Mouse (Mus musculus): Measurements from ENCODE around the gene Nkain4. TPM values are rescaled to one million over a fixed set of nuclear protein-coding genes. Genes with fewer than 3 reads are reported as not detected.
A peak's percentile ranks its signal among the peaks of the same experiment; 100 is the strongest.

Nkain4 gene
- polyA plus RNA-seq, 2 experiments, result 11.2 to 12.9 TPM

DNA sequence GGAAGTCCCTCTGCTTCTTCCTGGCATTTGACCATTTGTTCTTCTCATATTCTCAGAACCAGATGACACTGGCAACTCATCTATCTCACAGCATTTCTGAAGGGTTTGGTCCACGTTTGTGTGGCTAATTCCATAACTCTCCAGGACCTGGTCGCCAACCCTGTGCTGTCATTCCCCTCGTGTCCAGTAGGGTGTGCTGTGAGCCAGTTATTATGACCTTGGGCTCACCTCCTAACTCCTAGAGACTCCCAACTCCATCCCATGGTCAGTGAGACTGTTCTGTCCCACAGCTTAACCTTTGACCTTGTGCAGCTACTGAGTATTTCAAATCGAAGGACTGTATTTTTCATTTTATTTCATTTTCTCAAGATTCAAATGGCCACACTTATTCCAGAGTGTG lies 29.3 kb downstream of the Nkain4 start:
- Histone ChIP-seq H3K4me3 (replicated peaks; ENCODE audit: low read length) (no peak overlapping the region), H3K9me3 (ENCODE audit: control insufficient read depth, low read length) (no peaks in the 10 kb centered on the region), H3K4me2 (replicated peaks; ENCODE audit: low read depth, low read length, severe bottlenecking) (no peak overlapping the region), H3K36me3 (ENCODE audit: control insufficient read depth, insufficient read depth, low read length) (no peaks in the 10 kb centered on the region), H3K27me3 (ENCODE audit: control insufficient read depth, insufficient read depth, low read length) (no peaks in the 10 kb centered on the region), H3K27ac (replicated peaks; ENCODE audit: low read depth, low read length) (no peak overlapping the region), H3K9ac (ENCODE audit: low read depth, low read length, severe bottlenecking) (no peak overlapping the region), H3K4me1 (ENCODE audit: control insufficient read depth, insufficient read depth, low read length) (no peaks in the 10 kb centered on the region)
- DNase-seq (ENCODE audit: low spot score), result peak; percentile 65
- WGBS, result 7% methylated on average over 4 of the region's 4 CpGs
- no peak for TF ChIP-seq POLR2A (IDR thresholded peaks at IDR 0.05; ENCODE audit: borderline replicate concordance, extremely low read depth, insufficient read depth, insufficient read length)
- no peak for ATAC-seq (ENCODE audit: low FRiP score, low read depth)

DNA sequence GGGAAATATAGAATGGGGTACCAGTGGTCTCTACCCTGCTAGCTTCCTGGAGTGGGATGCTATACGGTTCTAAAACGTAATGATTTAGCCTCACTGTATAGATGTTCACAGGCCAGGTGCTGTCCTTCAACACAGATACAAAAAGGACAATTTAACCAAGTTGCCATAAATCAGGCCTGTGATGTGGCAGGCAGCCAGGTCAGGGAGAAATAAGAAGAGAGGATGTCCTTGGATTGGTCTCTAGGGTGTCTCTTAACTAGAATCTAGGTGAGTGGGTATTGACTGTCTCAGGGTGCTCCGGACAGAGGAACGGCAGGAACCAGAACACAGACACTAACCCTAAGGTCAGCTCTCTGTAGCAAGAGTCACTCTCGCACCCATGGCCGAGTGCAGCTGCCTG lies 31.8 kb downstream of the Nkain4 start:
- ATAC-seq (ENCODE audit: low FRiP score, low read depth), result no peak
- H3K27ac ChIP-seq (replicated peaks; ENCODE audit: low read depth, low read length), result no peak overlapping the region
- H3K9me3 ChIP-seq (ENCODE audit: control insufficient read depth, low read length), result no peaks in the 10 kb centered on the region
- no peaks in the 10 kb centered on the region for H3K27me3 ChIP-seq (ENCODE audit: control insufficient read depth, insufficient read depth, low read length)
- WGBS, result 92% methylated on average over 6 of the region's 6 CpGs
- H3K9ac ChIP-seq (ENCODE audit: low read depth, low read length, severe bottlenecking), result no peak overlapping the region
- no peak for DNase-seq (ENCODE audit: low spot score)
- H3K4me3 ChIP-seq (replicated peaks; ENCODE audit: low read length), result no peak overlapping the region
- no peak overlapping the region for H3K4me2 ChIP-seq (replicated peaks; ENCODE audit: low read depth, low read length, severe bottlenecking)
- TF ChIP-seq POLR2A (IDR thresholded peaks at IDR 0.05; ENCODE audit: borderline replicate concordance, extremely low read depth, insufficient read depth, insufficient read length), result no peak
- H3K4me1 ChIP-seq (ENCODE audit: control insufficient read depth, insufficient read depth, low read length), result peaks cover 7% of the 10 kb centered on the region
- H3K36me3 ChIP-seq (ENCODE audit: control insufficient read depth, insufficient read depth, low read length), result peaks cover 11% of the 10 kb centered on the region

DNA sequence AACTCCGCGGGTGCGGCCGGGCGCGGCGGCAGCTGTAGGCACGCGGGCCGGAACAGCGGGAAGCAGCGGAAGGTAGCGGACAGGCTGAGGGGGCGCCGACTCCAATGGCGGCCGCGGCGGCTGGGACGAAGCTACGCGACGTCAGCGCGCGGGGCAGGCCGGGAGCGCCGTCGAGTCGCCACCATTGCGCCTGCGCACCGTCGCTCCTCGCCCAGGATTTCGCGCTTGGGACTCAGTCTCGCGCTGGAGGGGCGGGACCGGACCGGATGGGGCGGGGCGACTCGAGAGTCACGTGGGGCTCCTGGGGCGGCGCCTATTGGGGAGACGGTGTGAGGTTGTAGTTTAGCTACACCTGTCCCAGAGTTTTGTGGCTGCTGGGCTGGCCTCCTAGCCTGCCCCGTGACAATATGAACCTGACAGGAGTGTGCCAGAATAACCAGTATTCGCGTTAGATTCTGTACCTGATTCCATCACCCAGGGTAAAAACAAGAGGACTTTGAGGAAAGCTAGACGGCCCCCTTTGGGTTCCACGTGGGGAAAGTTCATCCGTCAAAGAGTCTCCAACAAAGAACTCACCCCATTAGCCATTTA lies 33.6 kb downstream of the Nkain4 start, which contains the start of gene Ythdf1:
Gene Ythdf1 (minus strand): TSS at position 140 of the 591 bp plus-strand sequence.
- peak within 1 kb of the TSS; percentile 65 for H3K27ac ChIP-seq (replicated peaks; ENCODE audit: low read depth, low read length)
- under 1% methylated on average over 36 of the region's 56 CpGs for WGBS
- H3K27me3 ChIP-seq (ENCODE audit: control insufficient read depth, insufficient read depth, low read length), result no peaks in the 10 kb centered on the region
- peaks cover 10% of the 10 kb centered on the region for H3K4me1 ChIP-seq (ENCODE audit: control insufficient read depth, insufficient read depth, low read length)
- H3K36me3 ChIP-seq (ENCODE audit: control insufficient read depth, insufficient read depth, low read length), result peaks cover 26% of the 10 kb centered on the region
- peak within 1 kb of the TSS; percentile 98 for H3K9ac ChIP-seq (ENCODE audit: low read depth, low read length, severe bottlenecking)
- 0 out of 2 replicates have a peak, but pooled peaks have one; percentile 51 for TF ChIP-seq POLR2A (IDR thresholded peaks at IDR 0.05; ENCODE audit: borderline replicate concordance, extremely low read depth, insufficient read depth, insufficient read length)
- DNase-seq (ENCODE audit: low spot score), result peak; percentile 96
- H3K4me2 ChIP-seq (replicated peaks; ENCODE audit: low read depth, low read length, severe bottlenecking), result peak within 1 kb of the TSS; percentile 67
- peak; percentile 97 for ATAC-seq (ENCODE audit: low FRiP score, low read depth)
- no peaks in the 10 kb centered on the region for H3K9me3 ChIP-seq (ENCODE audit: control insufficient read depth, low read length)
- H3K4me3 ChIP-seq (replicated peaks; ENCODE audit: low read length), result peak within 1 kb of the TSS; percentile 98

DNA sequence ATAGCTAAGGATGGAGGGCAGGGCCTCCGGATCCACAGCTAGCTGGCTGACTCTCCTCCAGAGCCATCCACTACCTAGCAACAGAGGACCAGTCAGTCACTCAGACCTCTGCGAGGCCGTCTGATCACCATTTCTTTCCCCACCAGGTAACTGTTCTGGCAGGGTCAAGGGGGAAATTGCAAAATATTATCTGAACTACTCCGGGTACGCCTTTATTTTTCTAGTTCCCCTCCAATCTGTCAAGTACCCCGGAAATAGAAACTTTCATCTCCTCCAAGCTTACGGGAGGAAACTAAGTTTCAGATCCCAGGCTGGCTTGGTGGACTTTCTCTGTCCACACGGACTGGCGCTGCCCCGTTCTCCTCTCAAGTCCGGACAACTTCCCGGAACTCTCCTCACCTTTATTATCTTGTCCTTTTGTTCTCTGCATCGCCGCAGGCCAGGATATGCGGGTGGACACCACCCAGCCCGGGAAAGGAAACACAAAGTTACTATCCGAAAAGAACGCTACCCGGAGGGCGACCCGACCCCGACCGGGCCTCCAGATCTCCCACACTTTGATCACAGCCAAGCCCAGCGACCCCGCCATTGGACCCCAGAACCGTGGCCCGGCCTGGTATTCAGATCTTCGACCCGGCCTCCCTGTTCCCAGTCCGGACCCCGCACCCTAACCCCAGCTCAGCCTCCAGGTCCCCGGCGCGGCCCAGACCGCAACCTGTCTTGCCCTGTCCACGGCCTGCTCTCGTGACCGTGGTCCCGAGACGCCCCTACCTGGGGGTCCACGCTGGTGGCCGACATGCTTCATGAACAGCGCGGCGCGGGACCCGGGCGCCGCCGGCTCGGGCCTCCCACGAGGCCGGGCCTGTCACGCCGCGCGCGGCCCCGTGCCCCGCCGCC lies 34.3 kb downstream of the Nkain4 start:
- Histone ChIP-seq H3K4me2 (replicated peaks; ENCODE audit: low read depth, low read length, severe bottlenecking) (peak overlapping the region; percentile 67), H3K36me3 (ENCODE audit: control insufficient read depth, insufficient read depth, low read length) (peaks cover 33% of the 10 kb centered on the region), H3K4me1 (ENCODE audit: control insufficient read depth, insufficient read depth, low read length) (peaks cover 10% of the 10 kb centered on the region), H3K9me3 (ENCODE audit: control insufficient read depth, low read length) (no peaks in the 10 kb centered on the region), H3K4me3 (replicated peaks; ENCODE audit: low read length) (peak overlapping the region; percentile 98), H3K27me3 (ENCODE audit: control insufficient read depth, insufficient read depth, low read length) (no peaks in the 10 kb centered on the region), H3K27ac (replicated peaks; ENCODE audit: low read depth, low read length) (peak overlapping the region; percentile 65), H3K9ac (ENCODE audit: low read depth, low read length, severe bottlenecking) (peak overlapping the region; percentile 98)
- DNase-seq (ENCODE audit: low spot score) (no peak), ATAC-seq (ENCODE audit: low FRiP score, low read depth) (peak; percentile 35)
- TF ChIP-seq POLR2A (IDR thresholded peaks at IDR 0.05; ENCODE audit: borderline replicate concordance, extremely low read depth, insufficient read depth, insufficient read length), result no peak
- under 1% methylated on average over 54 of the region's 61 CpGs for WGBS

DNA sequence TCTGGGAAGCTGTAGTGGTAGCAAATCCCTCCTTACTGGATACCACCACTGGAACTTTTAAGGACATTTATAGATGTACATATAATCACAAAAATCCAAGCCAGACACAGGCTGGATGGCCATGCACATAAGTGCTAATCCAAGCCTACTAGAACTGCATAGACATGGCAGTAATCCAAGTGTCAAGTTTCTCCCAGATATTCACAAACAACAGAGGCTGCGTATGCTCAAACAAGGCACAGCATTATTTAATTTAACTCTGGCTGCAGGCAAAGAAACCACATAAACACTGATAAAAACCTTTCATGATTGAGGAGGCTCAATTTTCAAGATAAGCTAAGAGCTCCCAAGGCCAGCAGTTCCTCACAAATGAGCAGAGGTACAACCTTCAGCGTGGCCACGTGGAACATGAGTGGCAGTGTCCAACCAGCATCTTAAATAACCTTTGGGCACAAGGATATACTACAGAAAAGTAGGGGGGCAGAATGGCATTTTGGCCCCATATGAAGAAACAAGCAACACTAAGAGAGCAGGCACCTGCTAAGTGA lies 38.5 kb downstream of the Nkain4 start:
- H3K4me2 ChIP-seq (replicated peaks; ENCODE audit: low read depth, low read length, severe bottlenecking), result no peak overlapping the region
- H3K27me3 ChIP-seq (ENCODE audit: control insufficient read depth, insufficient read depth, low read length), result no peaks in the 10 kb centered on the region
- H3K9ac ChIP-seq (ENCODE audit: low read depth, low read length, severe bottlenecking), result no peak overlapping the region
- ATAC-seq (ENCODE audit: low FRiP score, low read depth), result no peak
- peaks cover 73% of the 10 kb centered on the region for H3K36me3 ChIP-seq (ENCODE audit: control insufficient read depth, insufficient read depth, low read length)
- H3K27ac ChIP-seq (replicated peaks; ENCODE audit: low read depth, low read length), result no peak overlapping the region
- H3K4me1 ChIP-seq (ENCODE audit: control insufficient read depth, insufficient read depth, low read length), result peaks cover 10% of the 10 kb centered on the region
- 77% methylated on average over 3 of the region's 3 CpGs for WGBS
- peak; percentile 17 for DNase-seq (ENCODE audit: low spot score)
- no peaks in the 10 kb centered on the region for H3K9me3 ChIP-seq (ENCODE audit: control insufficient read depth, low read length)
- H3K4me3 ChIP-seq (replicated peaks; ENCODE audit: low read length), result no peak overlapping the region
- TF ChIP-seq POLR2A (IDR thresholded peaks at IDR 0.05; ENCODE audit: borderline replicate concordance, extremely low read depth, insufficient read depth, insufficient read length), result no peak
